Mouse (Mus musculus): ENCODE results near the gene Ddx46.

GRCm38 (mm10) chr13:55721516-55721915 lies 86.7 kb downstream of the Ddx46 start:
- TF ChIP-seq CTCF (IDR thresholded peaks at IDR 0.05; ENCODE audit: low read depth, low read length) (no peak), POLR2A (IDR thresholded peaks at IDR 0.05; ENCODE audit: extremely low read depth, insufficient read depth, low read length) (no peak)

Data from liver, adult 2 months (tissue).